Mouse (Mus musculus) stomach, embryonic 14.5 days (tissue): ENCODE results near the gene Oas1c. TPM values are rescaled to one million over a fixed set of nuclear protein-coding genes. Genes with fewer than 3 reads are reported as not detected.

ENCODE experiments used
- ATAC-seq: fragments of 200-750 bp; cut with Nextera tagmentation; 2 replicates; pipeline ENCODE4 v1.8.0; 2017; ENCODE audit warnings: low read depth, moderate TSS enrichment; ENCODE audit not compliant: insufficient number of reproducible peaks, insufficient read depth, low FRiP score
- H3K27ac ChIP-seq: fragments of 300-500 bp; sonication (generic); 2 replicates; pipeline ENCODE4 v1.5.1; 2014; ENCODE audit warnings: mild to moderate bottlenecking, low read length, moderate library complexity, mixed read lengths
- H3K27me3 ChIP-seq: fragments of 300-500 bp; sonication (generic); 2 replicates; pipeline ENCODE4 v1.6.1; 2014; ENCODE audit warnings: low read length, control low read depth, mixed read lengths; ENCODE audit not compliant: control insufficient read depth, insufficient read depth
- H3K36me3 ChIP-seq: fragments of 300-500 bp; sonication (generic); 2 replicates; pipeline ENCODE4 v1.6.1; 2014; ENCODE audit warnings: mild to moderate bottlenecking, control low read depth, low read length, moderate library complexity, mixed read lengths; ENCODE audit not compliant: control insufficient read depth, insufficient read depth
- H3K4me1 ChIP-seq: fragments of 300-500 bp; sonication (generic); 2 replicates; pipeline ENCODE4 v1.6.1; 2014; ENCODE audit warnings: low read length, control low read depth, mixed read lengths; ENCODE audit not compliant: control insufficient read depth, insufficient read depth
- H3K4me2 ChIP-seq: fragments of 300-500 bp; sonication (generic); replicated peaks from 2 replicates; pipeline ENCODE4 v1.6.1; 2014; ENCODE audit warnings: low read depth, low read length, control low read depth
- H3K4me3 ChIP-seq: fragments of 300-500 bp; sonication (generic); 2 replicates; pipeline ENCODE4 v1.5.1; 2014; ENCODE audit warnings: low read depth, low read length, control low read depth
- H3K9ac ChIP-seq: fragments of 300-500 bp; sonication (generic); replicated peaks from 2 replicates; pipeline ENCODE4 v1.6.1; 2014; ENCODE audit warnings: low read depth, mild to moderate bottlenecking, control low read depth, low read length, moderate library complexity, mixed read lengths
- H3K9me3 ChIP-seq: fragments of 300-500 bp; sonication (generic); 2 replicates; pipeline ENCODE4 v1.6.1; 2016; ENCODE audit warnings: low read depth, low read length, control low read depth; ENCODE audit not compliant: control insufficient read depth
- whole genome bisulfite sequencing: fragments of 180-500 bp; shearing (Covaris S2); extraction: QIAGEN DNeasy Blood & Tissue Kit; methylation state at CpG from one replicate; pipeline ENCODE4 v1.1.7; 2014; 5-methylcytosine and 5-hydroxymethylcytosine counted together
- polyA plus RNA-seq: library from polyadenylated mRNA; unstranded; fragments of >200 nt; fragmentation: Nextera tagmentation; extraction: Ambion mirVana; gene quantifications from 2 replicates; pipeline ENCODE4 v1.2.1, GENCODE M21; 2014

Oas1c gene
- polyA plus RNA-seq, 1 experiment from 2014 or later: 0.59 TPM

DNA sequence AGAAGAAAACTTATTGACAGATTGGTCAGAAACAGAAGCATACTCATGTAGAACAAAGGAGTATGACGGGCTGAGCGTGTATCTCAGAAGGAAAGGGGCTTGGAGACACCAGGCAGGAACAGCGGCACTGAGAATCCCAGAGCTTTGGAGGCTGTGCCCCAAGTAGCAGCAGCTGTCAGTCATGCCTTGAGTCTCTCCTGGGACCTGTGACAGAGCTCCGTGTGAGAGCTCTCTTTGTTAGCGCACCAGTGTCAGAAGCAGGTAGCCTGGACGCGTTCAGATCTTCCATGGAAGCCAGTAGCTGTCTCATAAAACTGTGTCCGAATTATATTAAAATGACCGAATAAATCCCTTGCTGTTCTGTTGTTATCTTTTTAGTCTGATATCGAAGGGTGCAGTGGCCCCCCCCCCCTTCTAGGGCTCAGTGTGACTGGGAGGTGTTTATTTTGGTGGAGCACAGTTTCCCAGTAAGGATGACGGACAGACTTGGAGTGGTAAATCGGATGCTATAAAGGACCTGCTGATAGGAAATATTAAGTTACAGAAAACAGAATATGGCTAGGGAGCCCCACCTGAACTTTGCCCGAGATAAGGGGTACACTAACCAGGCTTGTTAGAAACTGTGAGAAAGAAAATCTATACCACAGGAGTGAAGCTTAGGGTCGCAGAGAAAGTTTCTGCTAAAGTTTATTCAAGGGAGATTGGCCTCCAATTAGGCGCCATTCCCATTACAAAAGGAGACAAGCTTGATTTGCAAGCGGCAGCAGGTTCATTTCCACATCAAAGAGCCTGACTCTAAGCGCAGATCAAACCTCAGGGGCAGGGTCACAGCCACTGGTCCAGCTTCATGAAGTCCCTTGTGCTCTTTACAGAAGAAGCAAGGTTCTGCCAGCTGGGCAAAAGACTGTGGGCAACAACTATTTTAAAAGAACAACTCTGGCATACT lies 21.3 kb upstream of the Oas1c start:
- Histone ChIP-seq H3K36me3 (no peaks in the 10 kb centered on the region), H3K4me3 (no peak overlapping the region), H3K9me3 (no peaks in the 10 kb centered on the region), H3K4me1 (no peaks in the 10 kb centered on the region), H3K27ac (no peak overlapping the region), H3K27me3 (no peaks in the 10 kb centered on the region), H3K4me2 (no peak overlapping the region), H3K9ac (no peak overlapping the region)
- ATAC-seq: no peak
- WGBS: 14% methylated on average over 17 of the region's 17 CpGs

DNA sequence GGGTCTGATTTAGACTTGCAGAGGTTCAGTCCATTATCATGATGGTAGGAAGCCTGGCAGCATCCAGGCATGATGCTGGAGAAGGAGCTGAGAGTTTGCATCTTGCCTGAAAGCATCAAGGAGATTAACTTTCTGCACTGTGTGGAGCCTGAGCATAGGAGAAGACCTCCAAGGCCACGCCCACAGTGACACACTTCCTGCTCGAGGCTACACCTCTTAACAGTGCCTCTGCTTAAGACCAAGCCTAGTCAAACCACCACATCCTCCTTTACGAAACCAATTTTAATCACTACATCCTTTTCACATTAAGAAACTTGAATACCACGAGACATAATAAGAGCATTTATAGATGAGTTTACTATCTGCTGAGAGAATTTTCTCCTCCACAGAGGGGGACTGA lies 18.7 kb upstream of the Oas1c start:
- 83% methylated on average over 4 of the region's 4 CpGs for WGBS
- H3K4me3 ChIP-seq: no peak overlapping the region
- no peak overlapping the region for H3K9ac ChIP-seq
- H3K4me1 ChIP-seq: no peaks in the 10 kb centered on the region
- H3K27ac ChIP-seq: no peak overlapping the region
- H3K36me3 ChIP-seq: no peaks in the 10 kb centered on the region
- H3K9me3 ChIP-seq: no peaks in the 10 kb centered on the region
- H3K4me2 ChIP-seq: no peak overlapping the region
- no peaks in the 10 kb centered on the region for H3K27me3 ChIP-seq
- ATAC-seq: no peak

DNA sequence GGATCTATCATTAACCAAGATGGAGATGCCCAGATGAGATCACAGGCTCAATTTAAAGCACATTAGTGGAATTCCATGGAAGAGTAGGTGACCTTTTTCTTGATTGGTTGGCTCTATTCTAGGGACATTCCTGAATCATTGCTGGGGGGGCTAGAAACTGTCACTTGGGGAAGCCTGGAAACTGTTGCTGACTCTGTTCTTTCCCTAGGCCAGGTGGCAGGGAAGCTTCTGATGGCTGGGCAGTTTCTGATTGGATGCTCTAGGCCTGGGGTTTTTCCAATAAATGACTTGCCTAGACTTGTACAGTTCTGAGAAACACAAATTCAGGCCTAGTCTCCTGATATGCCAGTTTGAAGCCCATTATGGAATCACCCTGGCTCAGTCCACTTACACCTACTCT lies 6.7 kb upstream of the Oas1c start:
- H3K4me3 ChIP-seq: no peak overlapping the region
- no peaks in the 10 kb centered on the region for H3K4me1 ChIP-seq
- no peaks in the 10 kb centered on the region for H3K27me3 ChIP-seq
- no peak overlapping the region for H3K27ac ChIP-seq
- peaks cover 5% of the 10 kb centered on the region; the same call in 1 of the 2 replicates for H3K9me3 ChIP-seq
- ATAC-seq: no peak
- no peak overlapping the region for H3K9ac ChIP-seq
- H3K36me3 ChIP-seq: no peaks in the 10 kb centered on the region
- no peak overlapping the region for H3K4me2 ChIP-seq

DNA sequence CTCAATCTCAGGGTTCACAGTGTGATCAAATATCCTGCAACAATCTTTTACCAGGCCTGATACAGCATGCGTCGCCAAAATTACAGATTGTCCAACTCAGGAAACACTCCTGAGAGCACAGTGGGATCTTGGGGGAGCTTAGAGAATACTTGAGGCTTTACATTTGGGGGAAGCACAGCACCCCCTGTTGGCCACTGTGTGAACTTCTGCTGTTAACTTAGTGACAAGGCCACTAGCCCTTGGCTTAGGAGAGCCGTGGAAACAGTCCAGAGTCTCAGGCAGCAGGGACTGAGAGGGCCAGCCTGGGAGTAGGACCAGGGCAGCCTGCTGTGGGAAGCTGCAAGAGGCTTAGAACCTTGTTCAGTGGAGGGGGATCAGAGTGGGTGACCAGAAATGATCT lies 3.6 kb upstream of the Oas1c start:
- Histone ChIP-seq H3K36me3 (no peaks in the 10 kb centered on the region), H3K4me2 (no peak overlapping the region), H3K27me3 (no peaks in the 10 kb centered on the region), H3K9ac (no peak overlapping the region), H3K9me3 (peaks cover 5% of the 10 kb centered on the region; the same call in 1 of the 2 replicates), H3K27ac (no peak overlapping the region), H3K4me3 (no peak overlapping the region), H3K4me1 (peaks cover 4% of the 10 kb centered on the region; the same call in 1 of the 2 replicates)
- no peak for ATAC-seq
- WGBS: 55% methylated on average over 3 of the region's 3 CpGs

DNA sequence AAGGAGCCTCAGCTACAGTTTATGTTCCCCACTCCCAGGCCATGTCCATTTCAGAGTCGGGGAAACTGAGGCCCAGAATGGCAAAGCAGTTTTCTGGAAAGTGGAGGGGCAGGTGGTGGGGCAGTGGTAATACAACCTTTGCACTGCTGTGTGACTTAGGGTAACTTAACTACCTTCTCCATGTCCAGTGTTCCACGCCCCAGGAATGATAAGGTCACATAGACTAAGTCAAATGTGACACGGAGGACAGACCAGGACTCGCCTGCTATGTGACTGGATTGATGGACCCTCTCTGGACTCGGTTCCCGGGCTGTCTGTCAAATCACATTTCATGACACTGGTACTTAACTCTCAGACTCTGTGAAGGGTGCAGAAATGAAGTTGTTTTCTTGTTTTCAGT lies 709 bp upstream of the Oas1c start:
- no peaks in the 10 kb centered on the region for H3K9me3 ChIP-seq
- 74% methylated on average over 6 of the region's 6 CpGs for WGBS
- ATAC-seq: no peak
- no peak overlapping the region for H3K27ac ChIP-seq
- H3K4me1 ChIP-seq: peaks cover 4% of the 10 kb centered on the region; the same call in 1 of the 2 replicates
- no peaks in the 10 kb centered on the region for H3K27me3 ChIP-seq
- peak overlapping the region; percentile 26; the same call in 1 of the 2 replicates for H3K4me3 ChIP-seq
- peak overlapping the region; percentile 48 for H3K4me2 ChIP-seq
- H3K9ac ChIP-seq: no peak overlapping the region
- no peaks in the 10 kb centered on the region for H3K36me3 ChIP-seq

DNA sequence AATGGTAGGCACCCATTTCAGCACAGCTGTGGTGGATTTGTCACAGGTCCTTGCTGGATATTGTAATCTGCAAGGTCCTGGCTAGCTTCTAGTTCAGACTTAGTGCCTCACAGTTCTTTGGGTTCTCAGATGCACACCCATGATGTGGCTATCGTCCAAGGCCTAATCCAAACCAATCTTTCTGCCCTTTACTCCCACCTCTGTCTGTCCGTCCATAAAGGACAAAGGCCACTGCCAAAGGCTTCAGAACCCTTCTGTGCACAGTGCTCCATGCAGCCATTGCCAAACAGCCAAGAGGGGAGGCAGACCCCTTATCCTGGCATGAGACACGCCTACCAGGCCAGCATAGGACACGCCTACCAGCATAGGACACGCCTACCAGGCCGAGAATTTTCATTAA lies 3.1 kb downstream of the Oas1c start:
- ATAC-seq: no peak
- H3K27me3 ChIP-seq: no peaks in the 10 kb centered on the region
- H3K4me3 ChIP-seq: no peak overlapping the region
- H3K9me3 ChIP-seq: no peaks in the 10 kb centered on the region
- H3K4me2 ChIP-seq: no peak overlapping the region
- peaks cover 4% of the 10 kb centered on the region; the same call in 1 of the 2 replicates for H3K4me1 ChIP-seq
- no peak overlapping the region for H3K9ac ChIP-seq
- no peaks in the 10 kb centered on the region for H3K36me3 ChIP-seq
- WGBS: 44% methylated on average over 6 of the region's 6 CpGs
- H3K27ac ChIP-seq: no peak overlapping the region

DNA sequence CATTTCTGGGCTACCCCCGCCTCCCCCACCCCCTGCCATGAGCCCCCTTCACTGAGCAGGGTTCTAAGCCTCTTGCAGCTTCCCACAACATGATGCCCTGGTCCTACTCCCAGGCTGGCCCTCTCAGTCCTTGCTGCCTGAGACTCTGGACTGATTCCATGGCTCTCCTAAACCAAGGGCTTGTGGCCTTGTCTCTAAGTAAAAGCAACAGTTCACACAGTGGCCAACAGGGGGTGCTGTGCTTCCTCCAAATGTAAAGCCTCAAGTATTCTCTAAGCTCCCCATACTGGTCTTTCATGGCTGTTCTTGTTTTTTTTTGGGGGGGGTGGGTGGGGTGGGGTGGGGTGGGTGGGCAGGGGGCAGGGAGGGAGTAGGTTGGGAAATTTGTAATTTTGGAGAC lies 5.9 kb downstream of the Oas1c start:
- H3K9ac ChIP-seq: no peak overlapping the region
- H3K9me3 ChIP-seq: no peaks in the 10 kb centered on the region
- no peaks in the 10 kb centered on the region for H3K27me3 ChIP-seq
- 94% methylated on average over 1 of the region's 1 CpGs for WGBS
- no peaks in the 10 kb centered on the region for H3K4me1 ChIP-seq
- H3K36me3 ChIP-seq: no peaks in the 10 kb centered on the region
- ATAC-seq: no peak
- no peak overlapping the region for H3K4me2 ChIP-seq
- no peak overlapping the region for H3K4me3 ChIP-seq
- H3K27ac ChIP-seq: no peak overlapping the region

DNA sequence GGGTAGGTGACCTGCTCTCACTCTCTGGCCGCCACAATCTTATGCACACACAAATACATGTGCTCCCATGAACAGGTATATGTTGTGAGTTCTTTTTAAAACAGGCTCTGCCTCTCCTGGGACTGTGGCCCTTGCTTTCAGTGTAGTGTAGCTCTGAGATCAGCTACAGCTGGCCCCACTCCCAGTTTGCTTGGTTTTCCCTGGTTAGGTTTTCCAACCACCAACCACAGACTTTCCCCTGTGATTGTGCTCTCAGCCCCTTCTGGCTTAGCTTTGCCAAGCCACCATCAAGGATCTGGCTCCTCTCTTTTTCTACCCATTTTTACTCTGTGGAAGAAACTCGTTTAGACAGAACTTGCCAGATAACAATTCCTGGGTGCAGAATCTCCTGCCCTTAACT lies 8.7 kb downstream of the Oas1c start:
- ATAC-seq: no peak
- no peak overlapping the region for H3K4me3 ChIP-seq
- 61% methylated on average over 2 of the region's 2 CpGs for WGBS

More for the DNA sequence above, 8.7 kb downstream of the Oas1c start:
- no peaks in the 10 kb centered on the region for H3K4me1 ChIP-seq
- no peaks in the 10 kb centered on the region for H3K9me3 ChIP-seq
- no peak overlapping the region for H3K4me2 ChIP-seq
- no peak overlapping the region for H3K9ac ChIP-seq
- no peaks in the 10 kb centered on the region for H3K36me3 ChIP-seq
- no peaks in the 10 kb centered on the region for H3K27me3 ChIP-seq
- H3K27ac ChIP-seq: no peak overlapping the region
